Mouse (Mus musculus) midbrain, embryonic 16.5 days (tissue): ENCODE results near the gene Rpl11. TPM values are rescaled to one million over a fixed set of nuclear protein-coding genes. Genes with fewer than 3 reads are reported as not detected.
A peak's percentile ranks its signal among the peaks of the same experiment; 100 is the strongest.
"Not testable (repeated sequence)": the region's sequence is repeated elsewhere in the genome, so short reads cannot be mapped to it uniquely, and the experiment has no call there.

Source experiments
- ATAC-seq: fragments of 200-750 bp; cut with Nextera tagmentation; 2 replicates; pipeline ENCODE4 v1.8.0; 2017; ENCODE audit warnings: moderate TSS enrichment
- H3K27ac ChIP-seq: fragments of 300-500 bp; sonication (generic); 2 replicates; pipeline ENCODE4 v1.5.1; 2014; ENCODE audit warnings: mild to moderate bottlenecking, low read length, mixed read lengths
- H3K27me3 ChIP-seq: fragments of 300-500 bp; sonication (generic); 2 replicates; pipeline ENCODE4 v1.6.1; 2014; ENCODE audit warnings: low read depth, low read length, mixed read lengths; ENCODE audit not compliant: control insufficient read depth, insufficient read depth
- H3K36me3 ChIP-seq: fragments of 300-500 bp; sonication (generic); 2 replicates; pipeline ENCODE4 v1.6.1; 2014; ENCODE audit warnings: mild to moderate bottlenecking, low read length, moderate library complexity, mixed read lengths; ENCODE audit not compliant: control insufficient read depth, insufficient read depth
- H3K4me1 ChIP-seq: fragments of 300-500 bp; sonication (generic); 2 replicates; pipeline ENCODE4 v1.6.1; 2014; ENCODE audit warnings: mild to moderate bottlenecking, low read length, mixed read lengths; ENCODE audit not compliant: control insufficient read depth, insufficient read depth
- H3K4me2 ChIP-seq: fragments of 300-500 bp; sonication (generic); 2 replicates; pipeline ENCODE4 v1.6.1; 2014; ENCODE audit warnings: mild to moderate bottlenecking, low read length, mixed read lengths
- H3K4me3 ChIP-seq: fragments of 300-500 bp; sonication (generic); 2 replicates; pipeline ENCODE4 v1.5.1; 2014; ENCODE audit warnings: low read depth, mild to moderate bottlenecking, low read length, moderate library complexity, mixed read lengths
- H3K9ac ChIP-seq: fragments of 300-500 bp; sonication (generic); 2 replicates; pipeline ENCODE4 v1.6.1; 2014; ENCODE audit warnings: low read depth, low read length, mixed read lengths
- H3K9me3 ChIP-seq: fragments of 300-500 bp; sonication (generic); replicated peaks from 2 replicates; pipeline ENCODE4 v1.6.1; 2014; ENCODE audit warnings: mild to moderate bottlenecking, low read length, mixed read lengths; ENCODE audit not compliant: control insufficient read depth, poor library complexity, severe bottlenecking
- WGBS: fragments of 180-500 bp; shearing (Covaris S2); extraction: QIAGEN DNeasy Blood & Tissue Kit; methylation state at CpG from one replicate; pipeline ENCODE4 v1.1.7; 2014; 5-methylcytosine and 5-hydroxymethylcytosine counted together
- polyA plus RNA-seq: library from polyadenylated mRNA; unstranded; fragments of >200 nt; fragmentation: Nextera tagmentation; extraction: Ambion mirVana; gene quantifications from 2 replicates; pipeline ENCODE4 v1.2.1, GENCODE M21; 2015

The Rpl11 gene
- polyA plus RNA-seq, 1 experiment from 2014 or later, result 245 TPM

DNA sequence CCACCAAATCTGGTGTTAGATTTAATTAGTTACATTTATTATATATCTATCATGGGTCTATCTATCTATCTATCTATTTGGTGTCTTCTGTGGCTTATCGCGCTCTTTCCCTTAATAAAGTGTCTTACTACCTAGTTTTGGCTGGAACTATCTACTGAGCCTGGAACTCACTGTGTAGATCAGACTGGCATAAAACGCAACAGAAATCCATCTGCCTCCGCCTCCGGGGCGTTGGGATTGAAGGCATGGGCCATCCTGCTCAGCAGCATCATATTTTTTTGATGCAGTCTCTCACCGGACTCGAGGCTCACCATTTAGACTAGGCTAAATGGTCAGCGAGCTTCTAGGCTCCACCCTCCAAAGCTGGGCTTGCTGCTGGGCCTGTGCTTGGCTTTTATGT is 65.5 kb downstream of the Rpl11 start:
- H3K9ac ChIP-seq, result peak overlapping the region; percentile 92
- peaks cover 18% of the 10 kb centered on the region for H3K4me1 ChIP-seq
- no peak for ATAC-seq
- H3K36me3 ChIP-seq, result peaks cover 13% of the 10 kb centered on the region; the same call in 1 of the 2 replicates
- peak overlapping the region; percentile 76 for H3K4me2 ChIP-seq
- peak overlapping the region; percentile 94 for H3K4me3 ChIP-seq
- no peaks in the 10 kb centered on the region for H3K27me3 ChIP-seq
- no peaks in the 10 kb centered on the region for H3K9me3 ChIP-seq
- 73% methylated on average over 9 of the region's 9 CpGs for WGBS
- H3K27ac ChIP-seq, result peak overlapping the region; percentile 88

DNA sequence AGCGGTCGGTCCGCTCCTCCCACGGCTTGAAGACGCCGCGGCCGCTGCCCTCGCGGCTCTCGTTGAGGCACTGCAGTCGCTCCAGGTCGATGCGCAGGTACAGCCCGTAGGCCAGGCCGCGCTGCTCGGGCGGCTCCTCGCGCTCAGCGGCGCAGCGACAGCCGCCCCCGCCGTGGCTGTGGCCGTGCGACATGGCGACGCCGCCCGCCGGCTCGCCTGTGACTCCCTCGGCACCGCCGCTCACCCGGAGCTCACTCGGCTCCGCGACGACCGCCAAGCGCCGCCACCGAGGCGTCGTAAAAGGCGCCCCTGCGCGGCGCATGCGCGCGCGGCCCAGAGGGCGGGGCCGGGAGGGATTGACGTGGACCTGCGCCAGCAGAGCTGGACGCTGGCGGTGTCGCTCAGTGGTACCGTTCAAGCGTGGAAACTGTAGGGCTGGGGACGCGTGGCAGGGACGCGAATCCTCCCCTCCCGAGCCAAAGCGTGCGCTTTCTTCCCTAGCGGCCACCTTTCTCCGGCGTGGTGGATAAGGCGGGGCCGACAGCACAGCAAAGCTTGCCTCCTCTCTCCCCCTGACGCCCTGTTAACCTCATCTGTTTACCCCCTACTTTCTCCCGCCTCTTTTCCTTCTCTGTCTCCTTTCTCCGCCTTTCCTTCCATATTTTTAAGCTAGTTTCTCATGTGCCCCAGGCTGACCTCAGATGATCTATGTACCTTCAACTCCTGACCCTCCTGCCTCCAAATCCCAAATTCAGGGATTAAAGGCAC is 66.1 kb downstream of the Rpl11 start, which contains the start of gene Pithd1:
TSS of gene Pithd1 (minus strand) at position 322 of the 768 bp plus-strand sequence.
- WGBS, result 0% methylated on average over 70 of the region's 81 CpGs
- Histone ChIP-seq H3K9ac (peak within 1 kb of the TSS; percentile 92), H3K27me3 (no peaks in the 10 kb centered on the region), H3K4me3 (peak within 1 kb of the TSS; percentile 94), H3K36me3 (peaks cover 13% of the 10 kb centered on the region; the same call in 1 of the 2 replicates), H3K4me1 (peaks cover 18% of the 10 kb centered on the region), H3K27ac (peak within 1 kb of the TSS; percentile 88), H3K9me3 (no peaks in the 10 kb centered on the region), H3K4me2 (peak within 1 kb of the TSS; percentile 76)
- peak; percentile 96 for ATAC-seq

DNA sequence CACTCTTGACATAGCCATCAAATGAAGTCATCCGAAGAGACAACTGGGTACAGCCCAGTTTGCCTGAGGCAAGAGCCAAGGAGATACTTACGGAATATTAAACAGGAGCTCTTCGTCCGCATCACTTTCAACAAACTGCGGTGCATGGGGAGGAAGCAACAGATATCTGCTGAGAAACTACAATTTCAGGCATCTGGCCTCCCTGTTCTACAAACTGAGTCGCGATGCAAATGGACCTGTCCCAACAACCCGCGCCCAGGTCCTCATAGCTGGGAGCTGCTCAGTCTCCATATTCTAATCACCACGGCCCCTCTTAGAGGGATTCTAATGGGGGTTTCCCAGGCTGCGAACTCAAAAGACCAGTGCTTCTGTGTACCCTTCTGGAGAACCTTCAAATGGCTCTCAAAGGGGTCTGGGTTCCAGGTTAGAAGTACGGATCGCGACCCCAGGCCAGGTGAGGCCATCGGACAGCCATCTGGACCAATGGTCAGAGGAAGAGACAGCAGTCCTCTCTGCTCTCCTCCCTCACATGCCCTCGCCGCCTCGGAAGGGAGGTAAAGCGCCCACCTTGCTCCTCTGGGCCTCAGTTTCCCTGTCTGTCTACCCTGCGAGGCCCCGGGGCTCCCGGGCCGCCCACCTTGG is 66.8 kb downstream of the Rpl11 start:
- peak overlapping the region; percentile 92 for H3K9ac ChIP-seq
- WGBS, result 5% methylated on average over 23 of the region's 23 CpGs
- H3K36me3 ChIP-seq, result peaks cover 13% of the 10 kb centered on the region; the same call in 1 of the 2 replicates
- no peak for ATAC-seq
- peaks cover 18% of the 10 kb centered on the region for H3K4me1 ChIP-seq
- H3K27ac ChIP-seq, result peak overlapping the region; percentile 88
- H3K9me3 ChIP-seq, result no peaks in the 10 kb centered on the region
- peak overlapping the region; percentile 94 for H3K4me3 ChIP-seq
- no peaks in the 10 kb centered on the region for H3K27me3 ChIP-seq
- peak overlapping the region; percentile 76 for H3K4me2 ChIP-seq

DNA sequence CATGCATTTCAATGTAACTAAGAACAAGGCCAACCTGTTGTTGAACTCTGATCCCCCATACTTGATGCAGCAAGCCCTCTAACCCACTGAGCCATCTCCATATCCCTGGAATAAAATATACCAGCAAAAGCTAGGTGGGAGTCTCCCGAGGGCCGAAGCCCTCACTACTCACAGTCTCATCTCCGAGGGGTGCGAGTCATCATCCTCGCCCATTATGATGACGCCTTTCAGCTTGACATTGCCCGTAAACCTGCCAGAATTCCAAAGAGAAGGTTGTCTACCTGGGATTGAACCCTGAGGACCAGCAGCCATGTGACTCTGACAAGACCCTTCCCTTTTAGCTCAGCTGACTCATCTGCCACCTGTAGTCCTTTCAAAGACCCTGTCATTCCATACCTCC is 67.5 kb downstream of the Rpl11 start:
- Histone ChIP-seq H3K9me3 (no peaks in the 10 kb centered on the region), H3K27ac (no peak overlapping the region), H3K9ac (peak overlapping the region; percentile 92)

DNA sequence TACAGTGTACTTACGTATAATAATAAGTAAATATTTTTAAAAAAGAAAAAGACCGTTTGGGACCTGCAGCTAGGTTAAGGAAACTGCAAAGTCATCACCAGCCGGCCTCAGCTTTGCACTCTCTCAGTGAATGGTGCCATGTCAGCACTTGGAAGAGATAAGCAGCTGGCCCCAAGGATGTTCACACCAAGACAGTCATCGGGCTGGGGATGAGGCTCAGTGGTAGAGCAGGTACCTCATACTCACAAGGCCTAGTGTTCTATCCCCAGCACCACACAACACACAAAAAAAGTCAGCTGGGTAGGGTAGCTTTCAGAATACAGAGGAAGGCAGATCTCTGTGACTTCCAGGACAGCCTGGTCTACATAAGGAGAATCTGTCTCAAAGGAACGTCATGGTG is 68.0 kb downstream of the Rpl11 start:
- H3K4me2 ChIP-seq, result no peak overlapping the region
- WGBS, result 94% methylated on average over 5 of the region's 5 CpGs

More for the DNA sequence above, 67.5 kb downstream of the Rpl11 start:
- H3K4me1 ChIP-seq, result peaks cover 18% of the 10 kb centered on the region
- peak overlapping the region; percentile 76 for H3K4me2 ChIP-seq
- ATAC-seq, result no peak
- no peaks in the 10 kb centered on the region for H3K27me3 ChIP-seq
- WGBS, result 93% methylated on average over 7 of the region's 7 CpGs
- peaks cover 13% of the 10 kb centered on the region; the same call in 1 of the 2 replicates for H3K36me3 ChIP-seq
- H3K4me3 ChIP-seq, result peak overlapping the region; percentile 94

DNA sequence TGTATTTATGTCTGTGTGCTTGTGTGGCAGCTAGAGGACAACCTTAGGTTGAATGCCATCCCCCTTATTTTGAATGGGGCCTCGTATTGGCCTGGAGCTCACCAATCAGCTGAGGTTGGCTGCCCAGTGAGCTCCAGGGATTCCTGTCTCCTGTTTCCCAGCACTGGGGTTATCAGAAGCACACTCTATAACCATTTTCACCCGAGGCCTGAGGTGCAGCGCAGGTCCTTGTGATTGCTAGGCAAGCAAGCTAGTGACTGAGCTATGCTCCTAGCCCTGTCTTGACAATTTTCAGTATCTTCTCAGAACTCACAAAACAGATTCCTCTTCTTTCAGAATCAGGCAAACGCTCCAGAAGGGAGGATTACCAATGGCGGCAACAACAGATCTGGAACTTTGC is 68.7 kb downstream of the Rpl11 start:
- Histone ChIP-seq H3K4me3 (no peak overlapping the region), H3K4me2 (no peak overlapping the region), H3K27me3 (no peaks in the 10 kb centered on the region), H3K27ac (no peak overlapping the region), H3K4me1 (peaks cover 18% of the 10 kb centered on the region), H3K9ac (no peak overlapping the region), H3K36me3 (peaks cover 13% of the 10 kb centered on the region; the same call in 1 of the 2 replicates), H3K9me3 (no peaks in the 10 kb centered on the region)
- WGBS, result 88% methylated on average over 5 of the region's 5 CpGs
- no peak for ATAC-seq

More for the DNA sequence above, 68.0 kb downstream of the Rpl11 start:
- Histone ChIP-seq H3K4me3 (no peak overlapping the region), H3K27ac (no peak overlapping the region), H3K9me3 (no peaks in the 10 kb centered on the region), H3K27me3 (no peaks in the 10 kb centered on the region), H3K9ac (no peak overlapping the region), H3K4me1 (peaks cover 18% of the 10 kb centered on the region), H3K36me3 (peaks cover 13% of the 10 kb centered on the region; the same call in 1 of the 2 replicates)
- ATAC-seq, result no peak

DNA sequence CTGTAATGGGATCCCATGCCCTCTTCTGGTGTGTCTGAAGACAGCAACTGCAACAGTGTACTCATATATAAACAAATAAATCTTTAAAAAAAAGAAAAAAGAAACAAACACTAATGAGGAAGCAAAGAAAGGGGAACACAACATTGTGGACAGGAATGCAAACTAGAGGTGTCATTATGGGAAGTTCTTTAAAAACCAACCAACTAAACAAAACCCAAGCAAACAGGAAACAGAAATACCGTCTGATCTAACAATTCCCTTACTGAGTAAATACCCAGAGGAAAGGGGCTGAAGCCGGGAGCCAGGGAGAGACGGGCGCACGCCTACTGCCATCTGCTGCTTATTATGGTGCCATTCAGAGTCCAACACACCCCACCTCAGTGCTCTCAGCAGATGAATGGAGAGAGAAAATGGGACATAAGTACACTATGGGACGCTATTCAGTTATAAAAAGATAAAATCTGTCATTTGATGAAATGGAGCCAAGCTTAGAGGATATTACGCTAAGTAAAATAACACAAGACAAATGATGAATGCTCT is 71.6 kb downstream of the Rpl11 start:
- Histone ChIP-seq H3K4me2 (no peak overlapping the region), H3K27ac (no peak overlapping the region), H3K4me3 (no peak overlapping the region), H3K9me3 (no peaks in the 10 kb centered on the region), H3K9ac (no peak overlapping the region), H3K27me3 (no peaks in the 10 kb centered on the region), H3K36me3 (peaks cover 20% of the 10 kb centered on the region), H3K4me1 (peaks cover 13% of the 10 kb centered on the region)
- ATAC-seq, result no peak
- 84% methylated on average over 7 of the region's 7 CpGs for WGBS

DNA sequence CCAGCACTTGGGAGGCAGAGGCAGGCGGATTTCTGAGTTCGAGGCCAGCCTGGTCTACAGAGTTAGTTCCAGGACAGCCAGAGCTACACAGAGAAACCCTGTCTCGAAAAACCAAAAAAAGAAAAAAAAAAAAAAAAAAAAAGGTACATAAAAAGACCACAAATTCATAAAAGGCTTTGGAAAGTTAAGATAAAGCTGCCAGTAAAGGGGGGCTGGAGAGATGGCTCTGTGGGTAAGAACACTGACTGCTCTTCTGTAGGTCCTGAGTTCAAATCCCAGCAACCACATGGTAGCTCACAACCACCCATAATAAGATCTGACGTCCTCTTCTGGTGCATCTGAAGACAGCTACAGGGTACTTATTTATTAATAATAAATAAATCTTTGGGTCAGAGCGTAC is 73.0 kb downstream of the Rpl11 start:
- H3K36me3 ChIP-seq, result peaks cover 23% of the 10 kb centered on the region
- H3K4me1 ChIP-seq, ATAC-seq, H3K9ac ChIP-seq, H3K27me3 ChIP-seq, H3K4me2 ChIP-seq, H3K27ac ChIP-seq, H3K9me3 ChIP-seq, H3K4me3 ChIP-seq: not testable (repeated sequence)
- WGBS, result 97% methylated on average over 4 of the region's 5 CpGs
